Comparison of ENCODE assay signal across 9 mouse cellular contexts in genomic region chr17:62607304-62607914, GRCm38 (mm10).
DNase-seq lines count a peak whose midpoint lies in the region; ATAC-seq lines count a peak whose summit lies in the region.
"Had no signal": no experiment of that assay in that cellular context is flagged by ENCODE, and none has a peak within 500 bp of the region (broad histone marks: within the 10 kb centered on the region; RNA-seq: fewer than 3 reads in every experiment).

No protein-coding gene starts in this region.

- 17% methylated on average over 18 of the region's 18 CpGs for WGBS in forebrain, embryonic 14.5 days

- no peak overlapping the region for H3K9ac ChIP-seq in forebrain, embryonic 14.5 days (ENCODE audit: low read length)

- peak overlapping the region; percentile 38 for H3K4me2 ChIP-seq in forebrain, embryonic 14.5 days (ENCODE audit: low read length)

- no peaks in the 10 kb centered on the region; the same call in 1 of the 2 replicates for H3K27me3 ChIP-seq in forebrain, embryonic 14.5 days (replicated peaks; ENCODE audit: control insufficient read depth, insufficient read depth, low read length)

- H3K36me3 ChIP-seq in forebrain, embryonic 14.5 days (ENCODE audit: control insufficient read depth, insufficient read depth, low read length): no peaks in the 10 kb centered on the region

- H3K4me1 ChIP-seq in forebrain, embryonic 14.5 days (ENCODE audit: control insufficient read depth, insufficient read depth, low read length): peaks cover 17% of the 10 kb centered on the region

- ATAC-seq in forebrain, embryonic 14.5 days: peak; percentile 72
- no peak for ATAC-seq in monocyte, adult 5-6 weeks (replicated peaks; ENCODE audit: insufficient number of reproducible peaks, low FRiP score, low TSS enrichment, poor library complexity, severe bottlenecking)

- peak; percentile 14 for DNase-seq in cerebellum, adult 8-10 months
- DNase-seq in cerebellum, adult 11 months: no peak
- peak; percentile 69 for DNase-seq in forebrain, embryonic 14.5 days (ENCODE audit: low spot score)
- DNase-seq in layer of hippocampus, postnatal 14 days (ENCODE audit: low spot score in 2 of 2): peak; percentile 21 to 38
- DNase-seq in retina, embryonic 14.5 days (ENCODE audit: low spot score): peak; percentile 47
- DNase-seq in ovary, postnatal 10 days (ENCODE audit: low spot score): no peak
- DNase-seq in embryo, embryonic 11 days: no peak

- no peaks in the 10 kb centered on the region for H3K9me3 ChIP-seq in forebrain, embryonic 14.5 days (replicated peaks; ENCODE audit: control insufficient read depth, low read length)

- no peak overlapping the region for H3K4me3 ChIP-seq in forebrain, embryonic 14.5 days (ENCODE audit: low read depth, low read length)

- H3K27ac ChIP-seq in forebrain, embryonic 14.5 days (ENCODE audit: low read depth, low read length): 0 out of 2 replicates have a peak overlapping the region, but pooled peaks have one; percentile 21
- H3K27ac ChIP-seq: kidney, postnatal 0 days had no signal

Comparison
In these comparisons a context has a peak if more than half of its experiments do, and no peak if none do; other contexts are left out.
1. DNase-seq: peak in cerebellum, adult 8-10 months (single experiment), forebrain, embryonic 14.5 days (single experiment), layer of hippocampus, postnatal 14 days (2 of 2) and retina, embryonic 14.5 days (single experiment); none in cerebellum, adult 11 months (single experiment), ovary, postnatal 10 days (single experiment) and embryo, embryonic 11 days (single experiment).